Comparison of ENCODE assay signal across 37 mouse cellular contexts in the genomic region with DNA sequence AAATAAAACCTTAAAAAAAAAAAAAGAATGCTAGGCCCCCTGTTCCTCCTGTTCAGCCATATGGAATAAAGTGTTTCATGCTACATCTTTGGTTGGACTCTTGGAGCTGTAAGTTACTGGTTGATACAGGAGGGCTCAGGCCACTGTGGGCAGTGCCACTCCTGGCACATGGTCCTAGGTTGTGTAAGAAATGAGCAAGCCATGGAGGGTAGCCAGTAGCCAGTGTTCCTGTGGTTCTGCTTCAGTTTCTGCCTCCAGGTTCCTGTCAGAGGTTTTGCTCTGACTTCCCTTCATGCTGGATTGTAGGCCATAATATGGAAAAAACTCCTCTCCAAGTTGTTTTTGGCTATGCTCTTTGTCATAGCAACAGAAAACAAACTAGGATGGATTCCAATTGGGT. TPM values are rescaled to one million over a fixed set of nuclear protein-coding genes. Genes with fewer than 3 reads are reported as not detected.
DNase-seq lines count a peak whose midpoint lies in the region; ATAC-seq and TF ChIP-seq lines count a peak whose summit lies in the region.
"Had no signal": no experiment of that assay in that cellular context is flagged by ENCODE, and none has a peak within 500 bp of the region (broad histone marks: within the 10 kb centered on the region; RNA-seq: fewer than 3 reads in every experiment).

No protein-coding gene starts in this region.

- H3K9ac ChIP-seq in midbrain, embryonic 15.5 days = no peak overlapping the region
- H3K9ac ChIP-seq: forebrain, embryonic 12.5 days; heart, embryonic 12.5 days; hindbrain, embryonic 13.5 days; limb, embryonic 12.5 days; liver, embryonic 13.5 days; neural tube, embryonic 12.5 days had no signal

- no peak for TF ChIP-seq CTCF in kidney, adult 2 months (conservative IDR thresholded peaks at IDR 0.05; ENCODE audit: insufficient read depth, insufficient read length, low read depth, low read length)

- H3K4me2 ChIP-seq in midbrain, embryonic 15.5 days = no peak overlapping the region
- H3K4me2 ChIP-seq: forebrain, embryonic 12.5 days; heart, embryonic 12.5 days; hindbrain, embryonic 13.5 days; limb, embryonic 12.5 days; liver, embryonic 13.5 days; midbrain, embryonic 11.5 days; neural tube, embryonic 12.5 days had no signal

- peaks cover 28% of the 10 kb centered on the region for H3K4me1 ChIP-seq in kidney, adult 2 months (ENCODE audit: control insufficient read depth, insufficient read depth, low read length)
- H3K4me1 ChIP-seq in midbrain, embryonic 15.5 days = peaks cover 4% of the 10 kb centered on the region
- H3K4me1 ChIP-seq: forebrain, embryonic 12.5 days; heart, embryonic 12.5 days; limb, embryonic 12.5 days; neural tube, embryonic 12.5 days had no signal

- H3K4me3 ChIP-seq in kidney, adult 2 months (ENCODE audit: insufficient read depth, low read depth, low read length) = no peak overlapping the region
- no peak overlapping the region for H3K4me3 ChIP-seq in midbrain, embryonic 15.5 days
- H3K4me3 ChIP-seq: erythroblast, embryonic 14.5 days; forebrain, embryonic 12.5 days; heart, adult 2 months; heart, embryonic 12.5 days; hindbrain, embryonic 13.5 days; limb, embryonic 12.5 days; liver, embryonic 13.5 days; myocyte; neural tube, embryonic 12.5 days had no signal

- TF ChIP-seq POLR2A in kidney, adult 2 months (IDR thresholded peaks at IDR 0.05; ENCODE audit: low read depth, low read length) = no peak

- H3K27ac ChIP-seq in kidney, adult 2 months (ENCODE audit: insufficient read depth, low read depth, low read length) = peak overlapping the region; percentile 96
- no peak overlapping the region for H3K27ac ChIP-seq in midbrain, embryonic 15.5 days
- H3K27ac ChIP-seq: forebrain, embryonic 12.5 days; heart, adult 2 months; hindbrain, embryonic 13.5 days; limb, embryonic 12.5 days; liver, embryonic 13.5 days; neural tube, embryonic 12.5 days had no signal

- H3K36me3 ChIP-seq in kidney, adult 2 months (ENCODE audit: control insufficient read depth, insufficient read depth, low read length) = peaks cover 6% of the 10 kb centered on the region
- no peaks in the 10 kb centered on the region; the same call in 1 of the 2 replicates for H3K36me3 ChIP-seq in midbrain, embryonic 15.5 days (replicated peaks)
- H3K36me3 ChIP-seq: neural tube, embryonic 12.5 days had no signal

- H3K9me3 ChIP-seq in midbrain, embryonic 15.5 days = no peaks in the 10 kb centered on the region
- H3K9me3 ChIP-seq: G1E; heart, embryonic 12.5 days; hindbrain, embryonic 13.5 days; limb, embryonic 12.5 days; liver, embryonic 13.5 days; neural tube, embryonic 12.5 days had no signal

- H3K27me3 ChIP-seq in kidney, adult 2 months (replicated peaks; ENCODE audit: control insufficient read depth, insufficient read depth, low read length) = no peaks in the 10 kb centered on the region
- H3K27me3 ChIP-seq in midbrain, embryonic 15.5 days (replicated peaks) = no peaks in the 10 kb centered on the region
- H3K27me3 ChIP-seq: heart, embryonic 12.5 days; hindbrain, embryonic 13.5 days; limb, embryonic 12.5 days; liver, embryonic 13.5 days; neural tube, embryonic 12.5 days had no signal

- peak; percentile 57 for DNase-seq in kidney, adult 2 months
- DNase-seq in kidney, adult 18-20 months = no peak
- DNase-seq in lung, postnatal 36 days = peak; percentile 26
- no peak for DNase-seq in lung, postnatal 25 days (ENCODE audit: low spot score)
- peak; percentile 30 to 37 for DNase-seq in adrenal gland, postnatal 36 days
- peak; percentile 29 for DNase-seq in skeletal muscle tissue, adult 2 months (ENCODE audit: low read depth, low spot score)
- DNase-seq in ovary, postnatal 10 days (ENCODE audit: low spot score) = no peak
- DNase-seq: cerebellum, adult 2 months; cerebellum, postnatal 14 days; gastrocnemius, postnatal 25 days; heart, adult 2 months; heart, postnatal 4 days; layer of hippocampus, adult 9-11 months; liver, embryonic 13.5 days; lung, adult 2 months; lung, postnatal 10 days; retina, postnatal 1 day; right cerebral cortex, postnatal 14 days; spleen, adult 18-20 months; thymus, postnatal 14 days had no signal

- ATAC-seq in midbrain, embryonic 15.5 days (replicated peaks) = no peak
- ATAC-seq: intestine, embryonic 16.5 days had no signal

RNA-seq across cellular contexts. Expression of gene Mpc1, which starts 8.0 kb away (rescaled TPM):
- polyA plus RNA-seq in kidney, adult 2 months (2012; rRNA removed) = 519 and 608 TPM in 2 replicates
- 100 to 1,000 TPM; 391 to 415 TPM for total RNA-seq in adrenal gland, postnatal 36 days (2021)
- polyA plus RNA-seq in midbrain, embryonic 15.5 days (2015; fragmentation: Nextera tagmentation; extraction: Ambion mirVana) = 263 and 274 TPM in 2 replicates

RNA-seq across cellular contexts. Expression of gene Sft2d1, which starts 20.2 kb away (rescaled TPM):
- polyA plus RNA-seq in kidney, adult 2 months (2012; rRNA removed) = 70.2 and 76.1 TPM in 2 replicates
- total RNA-seq in adrenal gland, postnatal 36 days (2021) = 10 to 100 TPM; 41.1 to 43.5 TPM
- polyA plus RNA-seq in midbrain, embryonic 15.5 days (2015; fragmentation: Nextera tagmentation; extraction: Ambion mirVana) = 191 and 200 TPM in 2 replicates

RNA-seq across cellular contexts. Expression of gene Prr18, which starts 46.5 kb away (rescaled TPM):
- polyA plus RNA-seq in kidney, adult 2 months (2012; rRNA removed) = 0.05 and 0.14 TPM in 2 replicates
- total RNA-seq in adrenal gland, postnatal 36 days (2021) = under 1 TPM; 0.30 to 0.83 TPM
- polyA plus RNA-seq in midbrain, embryonic 15.5 days (2015; fragmentation: Nextera tagmentation; extraction: Ambion mirVana) = 19.1 and 19.9 TPM in 2 replicates
- polyA plus RNA-seq: heart, postnatal 0 days had no signal

RNA-seq across cellular contexts. Expression of gene Ccr6, which starts 54.9 kb away (rescaled TPM):
- polyA plus RNA-seq in kidney, adult 2 months (2012; rRNA removed) = 0.08 and 2.2 TPM in 2 replicates
- total RNA-seq in adrenal gland, postnatal 36 days (2021) = not detected
- polyA plus RNA-seq in midbrain, embryonic 15.5 days (2015; fragmentation: Nextera tagmentation; extraction: Ambion mirVana) = not detected in 2 replicates
- total RNA-seq: G1E; gastrocnemius, postnatal 25 days; heart, adult 2 months; heart, postnatal 4 days; left cerebral cortex, postnatal 14 days; midbrain, postnatal 0 days had no signal
- polyA plus RNA-seq: brain, embryonic 14.5 days; cerebellum, adult 2 months; embryonic facial prominence, embryonic 14.5 days; erythroblast, embryonic 14.5 days; forebrain, embryonic 12.5 days; G1E; heart, embryonic 12.5 days; heart, postnatal 0 days; hindbrain, embryonic 13.5 days; kidney, postnatal 0 days; limb, embryonic 12.5 days; midbrain, postnatal 0 days; myocyte; neural tube, embryonic 12.5 days had no signal

Comparison
In these comparisons a context has a peak if more than half of its experiments do, and no peak if none do; other contexts are left out.
1. DNase-seq: peak in kidney, adult 2 months (single experiment), lung, postnatal 36 days (single experiment), adrenal gland, postnatal 36 days (2 of 2) and skeletal muscle tissue, adult 2 months (single experiment); none in kidney, adult 18-20 months (single experiment), lung, postnatal 25 days (single experiment) and ovary, postnatal 10 days (single experiment).
2. RNA of gene Prr18, which starts 46.5 kb away (polyA plus RNA-seq): 19.1 to 19.9 TPM in midbrain, embryonic 15.5 days; 0.05 to 0.14 TPM in kidney, adult 2 months; every median in the first group is over 10 times any median in the second.